Mouse (Mus musculus) kidney, adult 9 months (tissue): ENCODE data around the gene 2010111I01Rik.
"Not testable (repeated sequence)": the region's sequence is repeated elsewhere in the genome, so short reads cannot be mapped to it uniquely, and the experiment has no call there.

Experiments
- DNase-seq: peaks from one replicate; pipeline ENCODE4 v3.0.0; 2022

Gene 2010111I01Rik

DNA sequence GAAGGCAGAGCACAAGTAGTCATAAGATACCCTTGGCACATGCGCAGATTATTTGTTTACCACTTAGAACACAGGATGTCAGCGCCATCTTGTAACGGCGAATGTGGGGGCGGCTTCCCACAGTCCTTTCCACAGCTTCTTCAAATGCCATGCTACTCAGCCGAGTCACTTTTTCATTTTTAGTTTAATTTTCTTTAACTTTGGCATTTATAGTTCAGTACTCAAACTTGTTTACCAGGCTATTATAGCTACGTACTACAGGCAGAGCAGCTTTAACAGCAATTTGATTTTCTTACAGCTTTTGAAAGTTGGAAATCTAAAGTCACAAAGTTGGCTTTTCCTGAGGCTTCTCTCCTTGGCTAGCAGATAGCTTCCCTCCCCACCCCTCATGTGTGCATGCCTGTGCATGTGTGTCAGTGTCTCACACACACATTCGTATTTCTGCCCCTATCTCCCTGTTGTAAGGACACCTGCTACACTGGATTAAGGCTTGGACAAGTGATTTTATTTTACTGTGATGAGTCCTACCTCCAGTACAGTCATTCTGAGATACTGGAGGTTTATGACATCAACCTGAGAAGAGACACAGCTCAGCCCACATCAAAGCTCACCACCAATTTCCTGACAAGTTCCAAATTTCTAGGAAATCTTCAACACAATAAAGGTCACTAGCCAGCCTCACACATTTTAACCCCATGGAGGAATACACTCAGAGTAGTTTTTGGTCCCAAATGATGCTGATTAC lies 258.5 kb downstream of the 2010111I01Rik start:
- no peak for DNase-seq

DNA sequence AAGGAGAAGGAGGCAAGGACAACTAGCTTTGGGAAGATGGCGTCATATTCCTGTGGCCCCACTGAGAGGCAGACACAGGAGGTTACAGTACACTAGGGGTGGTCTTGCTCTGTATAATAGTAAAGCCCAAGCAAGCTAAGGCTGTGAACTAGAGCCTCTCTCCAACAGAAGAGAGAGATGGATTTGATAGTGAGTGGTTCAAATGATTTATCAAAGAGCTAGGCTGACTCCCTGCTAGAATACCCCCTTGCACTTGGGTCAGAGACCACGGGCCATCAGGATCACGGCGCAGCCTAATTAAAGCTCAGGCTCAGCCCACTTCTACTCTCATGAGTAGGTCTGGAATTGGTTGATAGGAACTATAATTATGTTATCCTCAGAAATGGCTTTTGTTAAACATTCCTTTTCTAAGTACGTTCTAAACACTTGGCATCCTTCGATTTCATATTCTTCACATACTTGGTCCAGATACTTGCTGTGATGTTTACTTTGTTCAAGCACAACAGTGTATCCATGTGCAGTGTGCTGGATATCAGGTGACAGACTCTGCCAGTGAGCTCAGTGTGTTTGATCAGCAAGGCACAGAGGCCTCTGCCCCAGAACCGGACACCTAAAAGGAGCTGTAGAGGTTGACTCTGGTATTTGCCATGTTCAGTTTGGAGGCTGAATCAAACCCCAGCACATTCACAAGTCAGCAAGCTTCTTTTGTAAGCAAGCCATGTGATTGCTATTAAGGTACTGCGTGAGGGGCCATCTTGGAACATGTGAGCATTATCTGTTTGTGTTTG lies 261.3 kb downstream of the 2010111I01Rik start:
- no peak for DNase-seq

- DNase-seq: peak; percentile 25
These were observed 263.1 kb downstream of the 2010111I01Rik start for GRCm38 (mm10) chr13:63227785-63228184.

DNA sequence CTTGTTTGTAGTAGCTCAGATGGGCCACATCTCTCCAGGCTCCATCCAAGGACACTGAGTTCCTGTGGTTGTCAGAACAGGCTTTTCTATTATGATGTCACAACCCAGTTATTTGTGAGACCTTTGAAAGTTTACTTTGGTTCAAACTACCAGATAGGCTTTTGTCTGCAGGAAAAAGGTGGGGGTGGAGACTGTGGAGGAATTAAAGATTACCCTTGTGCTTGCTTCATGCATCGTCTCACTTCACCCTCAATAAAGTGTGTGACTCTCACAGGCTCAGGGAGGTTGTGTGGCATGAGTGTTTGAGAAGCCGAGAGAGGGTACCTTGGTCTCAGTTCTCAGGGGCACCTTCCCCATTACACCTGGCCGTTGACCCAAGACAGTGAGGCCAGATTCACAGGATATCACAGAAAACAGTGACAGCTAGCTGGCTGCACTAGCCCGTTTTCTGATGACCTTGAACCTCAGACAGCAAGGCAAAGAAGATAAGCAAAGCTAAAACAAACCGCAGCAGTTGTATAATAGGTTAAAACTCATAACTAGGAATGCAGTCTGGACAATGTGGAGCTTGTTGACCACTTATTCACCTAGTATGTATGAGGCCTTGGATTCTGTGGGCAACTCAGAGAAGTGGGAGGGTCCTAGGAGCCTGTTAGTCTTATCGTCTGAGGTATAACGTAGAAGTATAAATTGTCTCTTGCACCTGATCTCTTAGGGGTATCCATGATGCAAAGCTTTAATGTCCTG lies 266.4 kb downstream of the 2010111I01Rik start:
- DNase-seq: peak; percentile 85

GRCm38 (mm10) chr13:63231702-63232070 lies 267.0 kb downstream of the 2010111I01Rik start:
- peak; percentile 69 for DNase-seq

- no peak for DNase-seq
These were observed 267.9 kb downstream of the 2010111I01Rik start for GRCm38 (mm10) chr13:63232558-63232957.

DNA sequence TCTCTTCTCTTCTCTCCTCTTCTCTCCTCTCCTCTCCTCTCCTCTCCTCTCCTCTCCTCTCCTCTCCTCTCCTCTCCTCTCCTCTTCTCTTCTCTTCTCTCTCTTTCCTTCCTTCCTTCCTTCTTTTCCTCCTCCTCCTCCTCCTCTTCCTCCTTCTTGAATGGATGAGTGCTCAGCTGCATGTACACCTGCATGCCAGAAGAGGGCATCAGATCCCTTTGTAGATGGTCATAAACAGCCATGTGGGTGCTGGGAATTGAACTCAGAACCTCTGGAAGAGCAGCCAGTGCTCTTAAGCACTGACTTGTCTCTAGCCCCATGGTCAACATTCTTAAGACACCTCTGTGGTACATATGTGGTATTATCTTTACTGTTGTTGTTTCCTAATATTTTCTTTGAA lies 269.8 kb downstream of the 2010111I01Rik start:
- not testable (repeated sequence) for DNase-seq

- peak; percentile 94 for DNase-seq
These were observed 270.9 kb downstream of the 2010111I01Rik start for GRCm38 (mm10) chr13:63235551-63235950.

DNA sequence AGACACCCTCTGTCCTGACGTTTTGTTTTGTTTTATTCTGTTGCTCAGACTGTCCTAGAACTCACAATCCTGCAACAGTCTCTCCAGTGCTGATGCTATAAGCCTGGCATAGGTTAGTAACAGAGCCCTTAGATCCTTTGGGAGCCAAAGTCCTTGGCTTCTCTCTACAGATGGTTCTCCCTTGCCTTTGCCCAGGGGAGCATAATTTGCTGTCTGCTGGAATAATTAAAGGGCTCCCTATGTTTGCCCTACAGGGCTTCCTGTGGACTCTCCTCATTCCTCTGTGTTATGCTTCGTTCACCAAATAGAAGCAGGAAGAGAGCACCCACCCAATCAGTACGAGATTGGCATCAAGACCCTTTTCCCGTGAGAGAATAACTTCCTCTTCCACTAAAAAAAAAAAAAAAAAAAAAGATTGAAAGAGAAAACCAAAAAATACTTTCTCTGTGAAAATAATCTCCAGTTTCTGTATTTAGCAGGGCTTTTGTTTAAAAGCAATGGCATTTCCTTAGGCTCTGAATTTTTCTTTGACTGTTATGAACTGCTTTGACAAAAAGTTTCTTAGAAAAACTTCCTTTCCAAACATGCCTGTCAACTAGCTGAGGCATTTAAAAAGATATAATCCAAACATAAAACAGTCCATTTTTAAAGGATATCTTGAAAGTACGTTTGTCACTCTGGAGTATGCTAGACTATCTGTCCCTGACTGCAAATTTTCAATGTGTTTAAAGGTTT lies 271.6 kb downstream of the 2010111I01Rik start:
- peak; percentile 49 for DNase-seq

GRCm38 (mm10) chr13:63238045-63238444 lies 273.4 kb downstream of the 2010111I01Rik start:
- peak; percentile 67 for DNase-seq

- peak; percentile 43 for DNase-seq
These were observed 274.7 kb downstream of the 2010111I01Rik start for GRCm38 (mm10) chr13:63239301-63239804.

DNA sequence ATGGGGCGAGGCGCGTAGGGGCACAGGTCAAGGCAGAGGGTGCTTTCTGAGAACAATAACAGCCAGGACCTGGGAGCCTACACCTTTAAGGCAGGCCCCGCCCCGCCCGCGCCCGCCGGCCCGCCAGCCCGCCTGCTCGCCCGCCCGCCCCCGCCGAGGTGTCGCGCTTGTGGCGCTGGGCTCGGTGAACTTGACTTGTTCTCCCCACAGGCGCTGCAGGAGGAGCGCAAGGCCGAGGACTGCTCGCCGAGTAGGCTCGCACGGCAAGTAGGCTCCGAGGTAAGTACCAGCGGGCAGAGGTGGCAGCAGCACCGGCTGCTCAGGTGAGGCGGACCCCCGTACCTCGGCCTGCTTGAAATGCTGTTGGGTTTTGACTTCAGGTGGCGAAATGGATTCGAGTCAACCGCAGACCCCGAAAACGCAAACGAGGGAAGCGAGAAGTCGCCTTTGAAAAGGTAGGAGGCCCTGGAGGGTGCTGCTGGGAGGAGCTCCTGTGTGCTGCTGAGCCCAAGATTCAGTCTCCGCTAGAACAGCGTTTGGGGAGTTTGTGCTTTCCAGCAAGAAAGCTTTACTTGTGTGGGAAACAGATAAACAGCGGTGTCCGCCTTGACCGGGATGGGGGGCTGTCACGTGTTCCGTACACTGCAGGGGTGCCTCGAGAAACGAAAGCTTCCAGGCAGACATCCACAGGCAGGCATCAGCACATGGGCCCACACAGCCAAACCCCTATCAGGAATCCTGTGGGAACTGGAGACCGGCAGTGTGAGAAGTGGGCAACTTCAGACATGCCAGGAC lies 275.4 kb downstream of the 2010111I01Rik start:
- DNase-seq: peak; percentile 86

DNA sequence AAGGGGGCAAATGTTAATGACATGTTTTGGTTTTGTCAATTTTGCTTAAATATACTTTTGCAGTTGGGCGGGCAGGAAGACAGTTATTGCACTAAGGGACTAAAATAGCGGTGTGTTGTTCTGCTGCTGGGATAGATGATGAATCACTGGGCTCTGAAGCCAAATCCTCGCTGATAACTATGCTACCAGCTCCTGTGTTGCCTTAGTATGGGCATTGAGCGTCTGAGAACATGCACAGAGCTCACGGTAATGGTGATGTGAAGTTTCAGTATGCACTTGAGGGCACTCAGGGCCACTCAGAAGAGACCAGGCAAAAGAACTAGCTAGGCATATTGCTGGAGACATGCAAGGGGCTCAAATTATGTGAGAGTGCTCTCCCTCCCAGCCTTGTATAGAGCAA lies 276.1 kb downstream of the 2010111I01Rik start:
- DNase-seq: peak; percentile 30

DNA sequence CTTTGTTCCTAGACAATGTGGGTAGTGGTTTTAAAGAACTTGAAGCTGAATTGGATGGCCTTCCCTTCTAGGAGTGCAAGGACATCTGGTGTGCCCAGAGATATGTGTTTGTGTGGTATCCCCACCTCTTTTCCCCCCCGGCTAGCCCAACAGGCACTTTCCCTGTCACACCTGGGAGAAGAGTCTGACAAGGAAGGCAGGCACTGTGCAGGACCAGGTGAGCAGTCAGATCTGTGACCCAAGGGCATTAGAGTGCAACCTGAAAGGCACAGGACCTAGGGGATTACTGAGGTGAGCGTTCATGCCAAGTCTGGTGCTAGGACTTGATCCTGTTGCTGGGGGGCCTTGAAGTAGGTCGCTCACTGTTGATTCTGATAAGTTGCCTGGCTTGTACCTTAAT lies 277.0 kb downstream of the 2010111I01Rik start:
- DNase-seq: peak; percentile 26

DNA sequence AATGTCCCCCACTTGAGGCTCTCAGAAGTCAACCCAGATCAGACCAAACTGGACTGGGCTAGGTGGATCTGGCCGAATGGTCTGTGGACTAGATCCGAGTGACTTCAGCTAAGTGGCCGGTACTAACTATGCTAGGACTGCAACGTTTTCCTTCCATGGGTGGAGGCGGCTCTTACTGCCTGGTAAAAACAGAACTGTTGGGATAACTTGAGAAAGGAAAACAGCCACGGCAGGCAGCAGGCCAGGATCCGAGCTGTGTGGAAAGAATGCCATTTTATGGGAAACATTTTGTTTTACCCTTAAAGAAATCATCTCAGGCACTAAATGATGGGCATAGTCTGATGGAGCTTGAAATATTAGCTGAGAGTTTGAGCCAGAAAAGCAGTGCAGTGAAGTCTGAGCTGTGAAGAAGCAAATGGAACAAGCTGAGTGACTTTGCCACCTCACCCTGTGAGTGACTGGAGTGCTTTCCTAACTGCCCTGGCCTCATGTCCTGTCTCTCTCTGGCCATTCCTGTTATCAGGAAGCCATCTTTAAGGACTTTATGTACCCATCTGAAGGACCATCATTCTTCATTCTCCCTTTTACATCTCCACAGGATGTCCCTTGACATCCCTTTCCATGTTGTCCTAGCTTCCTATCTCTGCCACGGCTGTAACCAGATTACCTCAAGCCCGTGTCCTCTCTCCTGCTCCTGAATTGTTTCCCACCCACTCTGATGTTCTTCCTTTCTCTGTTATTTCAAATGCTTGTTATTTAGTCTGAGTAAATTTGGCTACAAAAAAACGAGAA lies 277.9 kb downstream of the 2010111I01Rik start:
- DNase-seq: peak; percentile 56

DNA sequence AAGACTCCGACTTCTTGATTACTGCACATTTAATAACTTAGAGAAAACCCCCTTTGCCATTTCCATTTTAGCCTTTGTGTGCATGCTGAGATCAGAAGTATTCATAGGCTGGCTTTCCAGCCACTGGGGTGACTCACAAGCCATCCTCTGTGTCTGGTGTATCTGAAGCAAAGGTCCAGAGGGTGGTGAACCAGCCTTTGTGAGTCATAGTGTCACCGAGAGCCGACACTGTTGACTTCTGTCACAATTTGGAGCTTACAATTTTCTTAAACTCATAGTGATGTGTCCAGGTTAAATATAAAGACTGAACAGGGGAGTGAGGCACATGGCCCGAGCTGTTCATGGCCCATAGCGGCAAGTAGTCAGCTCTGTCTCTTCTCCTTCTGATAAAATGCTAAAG lies 278.9 kb downstream of the 2010111I01Rik start:
- peak; percentile 27 for DNase-seq

GRCm38 (mm10) chr13:63244425-63244824 lies 279.7 kb downstream of the 2010111I01Rik start:
- DNase-seq: peak; percentile 54

GRCm38 (mm10) chr13:63245218-63245617 lies 280.5 kb downstream of the 2010111I01Rik start:
- DNase-seq: peak; percentile 42

DNA sequence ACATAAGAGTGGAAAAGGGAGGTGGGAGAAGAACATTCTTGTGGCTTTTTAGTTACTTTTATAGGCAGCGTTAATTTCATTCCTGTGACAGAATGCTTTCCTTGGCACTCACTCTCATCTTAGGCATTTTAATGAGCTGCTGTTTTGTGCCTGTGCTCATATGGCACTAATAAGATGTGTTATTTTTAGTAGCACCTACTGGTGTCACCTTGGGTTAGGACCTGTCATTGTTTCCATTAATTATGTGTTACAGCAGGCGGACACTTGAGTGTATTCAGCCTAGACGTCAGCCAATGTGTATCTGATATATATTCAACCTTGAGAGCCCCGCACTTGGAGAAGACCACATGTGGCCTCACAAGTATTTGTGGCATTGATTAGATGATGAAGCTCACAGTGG lies 281.1 kb downstream of the 2010111I01Rik start:
- DNase-seq: no peak

GRCm38 (mm10) chr13:63246332-63246940 lies 281.7 kb downstream of the 2010111I01Rik start:
- DNase-seq: peak; percentile 54
